Mouse (Mus musculus) MEL (cell line): ENCODE data around the gene Rps16. TPM values are rescaled to one million over a fixed set of nuclear protein-coding genes. Genes with fewer than 3 reads are reported as not detected.

Experiments
- DNase-seq: peaks from one replicate; pipeline ENCODE4 v3.0.0; 2011; ENCODE audit warnings: low read depth, low spot score
- H3K27ac ChIP-seq: 2 replicates; pipeline ENCODE4 v1.5.1; 2012; ENCODE audit warnings: low read depth, mild to moderate bottlenecking, control low read depth, low read length, moderate library complexity; ENCODE audit not compliant: control insufficient read depth
- H3K27me3 ChIP-seq, 2 experiments: fragments of 150-350 bp in 1 of 2; sonication (generic) in 1 of 2; 2 replicates each; pipeline ENCODE4 v1.6.1; 2012; ENCODE audit warnings: low read length in 2 of 2, mild to moderate bottlenecking in 2 of 2, improper control_type of control experiment in 1 of 2, moderate library complexity in 1 of 2; ENCODE audit not compliant: insufficient read depth in 2 of 2, control insufficient read depth in 1 of 2
- H3K36me3 ChIP-seq, 2 experiments: 2 replicates each; pipeline ENCODE4 v1.6.1; 2012 to 2014; ENCODE audit warnings: low read length in 2 of 2, improper control_type of control experiment in 1 of 2, inconsistent platforms in 1 of 2, mild to moderate bottlenecking in 1 of 2; ENCODE audit not compliant: insufficient read depth in 2 of 2, control insufficient read depth in 1 of 2
- H3K4me1 ChIP-seq, 2 experiments: fragments of 150-350 bp in 1 of 2; sonication (generic) in 1 of 2; 2 replicates each; pipeline ENCODE4 v1.6.1; 2012; ENCODE audit warnings: low read length in 2 of 2, improper control_type of control experiment in 1 of 2, mild to moderate bottlenecking in 1 of 2; ENCODE audit not compliant: insufficient read depth in 2 of 2, control insufficient read depth in 1 of 2
- H3K4me3 ChIP-seq, 2 experiments: fragments of 150-350 bp in 1 of 2; sonication (generic) in 1 of 2; 2 replicates each; pipeline ENCODE4 v1.5.1; 2012; ENCODE audit warnings: low read depth in 2 of 2, low read length in 2 of 2, mild to moderate bottlenecking in 2 of 2, moderate library complexity in 2 of 2, control low read depth in 1 of 2, improper control_type of control experiment in 1 of 2; ENCODE audit not compliant: control insufficient read depth in 1 of 2, insufficient read depth in 1 of 2
- H3K79me2 ChIP-seq: 2 replicates; pipeline ENCODE4 v1.6.1; 2012; ENCODE audit warnings: mild to moderate bottlenecking, low read length, moderate library complexity; ENCODE audit not compliant: control insufficient read depth, poor library complexity, insufficient read depth
- H3K9ac ChIP-seq: 2 replicates; pipeline ENCODE4 v1.6.1; 2012; ENCODE audit warnings: low read depth, mild to moderate bottlenecking, control low read depth, low read length, moderate library complexity; ENCODE audit not compliant: control insufficient read depth, poor library complexity, severe bottlenecking
- H3K9me3 ChIP-seq: fragments of 150-350 bp; sonication (generic); replicated peaks from 2 replicates; pipeline ENCODE4 v1.6.1; 2012; ENCODE audit warnings: mild to moderate bottlenecking, low read length, improper control_type of control experiment, moderate library complexity; ENCODE audit not compliant: insufficient read depth
- BHLHE40 ChIP-seq: IDR thresholded peaks from 2 replicates; pipeline ENCODE4 v1.6.1; 2012; ENCODE audit warnings: low read depth, mild to moderate bottlenecking, inconsistent platforms, low read length, improper control_type of control experiment, borderline replicate concordance
- CHD1 ChIP-seq: IDR thresholded peaks from 2 replicates; pipeline ENCODE4 v1.6.1; 2012; ENCODE audit warnings: low read depth, mild to moderate bottlenecking, inconsistent platforms, low read length, improper control_type of control experiment
- CHD2 ChIP-seq: IDR thresholded peaks from 2 replicates; pipeline ENCODE4 v1.6.1; 2011; ENCODE audit warnings: low read length, improper control_type of control experiment
- CTCF ChIP-seq, 3 experiments: IDR thresholded peaks in 2 of 3; conservative IDR thresholded peaks in 1 of 3; 2 replicates each; pipeline ENCODE4 v1.5.1; 2011 to 2012; ENCODE audit warnings: low read length in 3 of 3, low read depth in 2 of 3, mild to moderate bottlenecking in 2 of 3, improper control_type of control experiment in 1 of 3, inconsistent platforms in 1 of 3, mixed read lengths in 1 of 3, moderate library complexity in 1 of 3; ENCODE audit not compliant: control insufficient read depth in 1 of 3, insufficient read depth in 1 of 3, poor library complexity in 1 of 3, severe bottlenecking in 1 of 3
- E2F4 ChIP-seq: IDR thresholded peaks from 2 replicates; pipeline ENCODE4 v1.6.1; 2011; ENCODE audit warnings: low read depth, low read length, improper control_type of control experiment, borderline replicate concordance
- ELF1 ChIP-seq: IDR thresholded peaks from 2 replicates; pipeline ENCODE4 v1.6.1; 2014; ENCODE audit warnings: low read depth, mild to moderate bottlenecking, inconsistent platforms, low read length, improper control_type of control experiment, moderate library complexity
- EP300 ChIP-seq, 2 experiments: IDR thresholded peaks; 2 replicates each; pipeline ENCODE4 v1.6.1; 2011; ENCODE audit warnings: improper control_type of control experiment in 2 of 2, low read length in 2 of 2, low read depth in 1 of 2, mild to moderate bottlenecking in 1 of 2
- ETS1 ChIP-seq: IDR thresholded peaks from 2 replicates; pipeline ENCODE4 v1.6.1; 2012; ENCODE audit warnings: low read depth, mild to moderate bottlenecking, inconsistent platforms, low read length, improper control_type of control experiment, moderate library complexity
- GATA1 ChIP-seq: IDR thresholded peaks from 2 replicates; pipeline ENCODE4 v1.6.1; 2011; ENCODE audit warnings: low read depth, low read length, improper control_type of control experiment
- HCFC1 ChIP-seq: IDR thresholded peaks from 2 replicates; pipeline ENCODE4 v1.6.1; 2012; ENCODE audit warnings: low read depth, mild to moderate bottlenecking, inconsistent platforms, low read length, improper control_type of control experiment, moderate library complexity
- JUND ChIP-seq: IDR thresholded peaks from 2 replicates; pipeline ENCODE4 v1.6.1; 2011; ENCODE audit warnings: low read depth, mild to moderate bottlenecking, improper control_type of control experiment, low read length
- KAT2A ChIP-seq: conservative IDR thresholded peaks from 2 replicates; pipeline ENCODE4 v1.6.1; 2012; ENCODE audit warnings: low read depth, low read length, improper control_type of control experiment, inconsistent platforms
- MAFK ChIP-seq: IDR thresholded peaks from 2 replicates; pipeline ENCODE4 v1.6.1; 2011; ENCODE audit warnings: low read depth, mild to moderate bottlenecking, low read length, improper control_type of control experiment, borderline replicate concordance
- MAX ChIP-seq: IDR thresholded peaks from 2 replicates; pipeline ENCODE4 v1.6.1; 2011; ENCODE audit warnings: low read length, improper control_type of control experiment
- MAZ ChIP-seq: IDR thresholded peaks from 2 replicates; pipeline ENCODE4 v1.6.1; 2012; ENCODE audit warnings: low read depth, mild to moderate bottlenecking, inconsistent platforms, low read length, improper control_type of control experiment
- MEF2A ChIP-seq: IDR thresholded peaks from 2 replicates; pipeline ENCODE4 v1.6.1; 2014; ENCODE audit warnings: low read depth, mild to moderate bottlenecking, inconsistent platforms, low read length, improper control_type of control experiment; ENCODE audit not compliant: poor library complexity, insufficient replicate concordance, severe bottlenecking; ENCODE audit errors: extremely low read depth
- MXI1 ChIP-seq: IDR thresholded peaks from 2 replicates; pipeline ENCODE4 v1.6.1; 2011; ENCODE audit warnings: mild to moderate bottlenecking, low read depth, low read length, improper control_type of control experiment
- MYC ChIP-seq: IDR thresholded peaks from 2 replicates; pipeline ENCODE4 v1.6.1; 2011; ENCODE audit warnings: low read depth, mild to moderate bottlenecking, low read length, improper control_type of control experiment, moderate library complexity
- NELFE ChIP-seq: IDR thresholded peaks from 2 replicates; pipeline ENCODE4 v1.6.1; 2011; ENCODE audit warnings: low read depth, low read length, improper control_type of control experiment
- NRF1 ChIP-seq: IDR thresholded peaks from 2 replicates; pipeline ENCODE4 v1.6.1; 2014; ENCODE audit warnings: low read depth, mild to moderate bottlenecking, inconsistent platforms, low read length, improper control_type of control experiment, moderate library complexity; ENCODE audit not compliant: poor library complexity, insufficient read depth, severe bottlenecking
- POLR2A ChIP-seq, 2 experiments: IDR thresholded peaks; 2 replicates each; pipeline ENCODE4 v1.6.1; 2011 to 2012; ENCODE audit warnings: low read length in 2 of 2, mild to moderate bottlenecking in 2 of 2, control low read depth in 1 of 2, improper control_type of control experiment in 1 of 2, low read depth in 1 of 2, moderate library complexity in 1 of 2; ENCODE audit not compliant: control insufficient read depth in 1 of 2, insufficient read depth in 1 of 2, poor library complexity in 1 of 2
- POLR2AphosphoS2 ChIP-seq: IDR thresholded peaks from 2 replicates; pipeline ENCODE4 v1.6.1; 2011; ENCODE audit warnings: low read length, improper control_type of control experiment
- POLR2AphosphoS5 ChIP-seq: IDR thresholded peaks from 2 replicates; pipeline ENCODE4 v1.6.1; 2012; ENCODE audit warnings: low read depth, borderline replicate concordance, mild to moderate bottlenecking, inconsistent platforms, low read length, moderate library complexity, mixed read lengths
- RAD21 ChIP-seq: IDR thresholded peaks from 2 replicates; pipeline ENCODE4 v1.6.1; 2011; ENCODE audit warnings: mild to moderate bottlenecking, low read depth, low read length, improper control_type of control experiment
- RCOR1 ChIP-seq: IDR thresholded peaks from 2 replicates; pipeline ENCODE4 v1.6.1; 2012; ENCODE audit warnings: low read depth, mild to moderate bottlenecking, inconsistent platforms, low read length, improper control_type of control experiment
- SIN3A ChIP-seq: IDR thresholded peaks from 2 replicates; pipeline ENCODE4 v1.6.1; 2012; ENCODE audit warnings: low read length, improper control_type of control experiment, inconsistent platforms
- SMC3 ChIP-seq: IDR thresholded peaks from 2 replicates; pipeline ENCODE4 v1.6.1; 2011; ENCODE audit warnings: low read depth, low read length, improper control_type of control experiment
- TAL1 ChIP-seq: IDR thresholded peaks from 2 replicates; pipeline ENCODE4 v1.6.1; 2012; ENCODE audit warnings: mild to moderate bottlenecking, inconsistent platforms, low read length, moderate library complexity, mixed read lengths
- TBP ChIP-seq: IDR thresholded peaks from 2 replicates; pipeline ENCODE4 v1.8.0; 2011; ENCODE audit warnings: low read depth, low read length, improper control_type of control experiment
- TCF12 ChIP-seq: IDR thresholded peaks from 2 replicates; pipeline ENCODE4 v1.6.1; 2014; ENCODE audit warnings: low read depth, mild to moderate bottlenecking, inconsistent platforms, low read length, improper control_type of control experiment, moderate library complexity
- UBTF ChIP-seq: IDR thresholded peaks from 2 replicates; pipeline ENCODE4 v1.6.1; 2012; ENCODE audit warnings: low read depth, mild to moderate bottlenecking, inconsistent platforms, low read length, improper control_type of control experiment, moderate library complexity, borderline replicate concordance; ENCODE audit not compliant: insufficient read depth
- USF1 ChIP-seq: IDR thresholded peaks from 2 replicates; pipeline ENCODE4 v1.6.1; 2014; ENCODE audit warnings: low read depth, mild to moderate bottlenecking, inconsistent platforms, low read length, improper control_type of control experiment, moderate library complexity
- USF2 ChIP-seq, 2 experiments: IDR thresholded peaks; 2 replicates each; pipeline ENCODE4 v1.6.1; 2011 to 2012; ENCODE audit warnings: improper control_type of control experiment in 2 of 2, low read length in 2 of 2, borderline replicate concordance in 1 of 2, inconsistent platforms in 1 of 2, low read depth in 1 of 2, mild to moderate bottlenecking in 1 of 2; ENCODE audit not compliant: insufficient read depth in 1 of 2
- ZC3H11A ChIP-seq: IDR thresholded peaks from 2 replicates; pipeline ENCODE4 v1.6.1; 2012; ENCODE audit warnings: low read depth, mild to moderate bottlenecking, inconsistent platforms, low read length, improper control_type of control experiment
- ZKSCAN1 ChIP-seq: IDR thresholded peaks from 2 replicates; pipeline ENCODE4 v1.6.1; 2012; ENCODE audit warnings: low read depth, mild to moderate bottlenecking, inconsistent platforms, low read length, improper control_type of control experiment, moderate library complexity
- ZMIZ1 ChIP-seq: IDR thresholded peaks from 2 replicates; pipeline ENCODE4 v1.6.1; 2012; ENCODE audit warnings: low read depth, mild to moderate bottlenecking, inconsistent platforms, low read length, improper control_type of control experiment, moderate library complexity
- ZNF384 ChIP-seq: IDR thresholded peaks from 2 replicates; pipeline ENCODE4 v1.6.1; 2012; ENCODE audit warnings: low read depth, mild to moderate bottlenecking, inconsistent platforms, low read length, improper control_type of control experiment
- polyA plus RNA-seq, 2 experiments: library from polyadenylated mRNA; stranded (reverse) in 1 of 2; unstranded in 1 of 2; fragments of >175 nt in 1 of 2; fragments of >200 nt in 1 of 2; gene quantifications; 2 replicates each; pipeline versions ENCODE4 v1.2.1 to v1.2.4; 2012; ENCODE audit warnings: low replicate concordance in 2 of 2, low read depth in 1 of 2; ENCODE audit not compliant: insufficient read length in 2 of 2, insufficient read depth in 1 of 2, missing spikeins in 1 of 2
- total RNA-seq: library from RNA; depleted of rRNA; stranded (reverse); fragments of 300-350 nt; gene quantifications from 2 replicates; pipeline ENCODE4 v1.2.3, GENCODE M21; 2012

The Rps16 gene
- total and polyA plus RNA-seq, 3 experiments = 1,661 to 2,343 (median 1,740) TPM

DNA sequence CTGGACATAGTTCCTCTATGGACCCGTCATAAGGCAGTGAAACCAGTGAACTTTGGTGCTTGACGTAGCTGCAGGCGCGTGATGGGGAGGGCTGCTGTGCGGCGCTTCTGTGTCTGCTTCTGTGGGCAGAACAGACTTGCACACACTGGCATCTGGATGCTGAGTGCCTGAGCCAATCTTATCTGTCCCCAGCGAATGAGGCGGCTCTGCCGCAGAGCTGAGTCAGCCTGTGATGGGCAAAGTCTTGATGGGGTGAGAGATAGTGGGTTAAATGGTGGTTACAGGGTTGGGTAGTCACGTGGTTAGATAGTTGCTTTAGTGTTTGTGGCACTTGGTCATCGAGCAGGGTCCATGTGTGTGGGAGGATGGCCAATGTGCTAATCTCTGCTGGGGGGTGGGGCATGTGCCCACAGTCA, 32.5 kb downstream of the Rps16 start:
- Histone ChIP-seq H3K9me3 (no peaks in the 10 kb centered on the region), H3K4me3 (peak overlapping the region; percentile 57 to 85; a peak in 2 of 4 replicates), H3K9ac (peak overlapping the region; percentile 74), H3K27me3 (no peaks in the 10 kb centered on the region), H3K27ac (peak overlapping the region; percentile 95), H3K36me3 (peaks cover 0 to 16% of the 10 kb centered on the region in 2 experiments; a peak in 2 of 4 replicates), H3K4me1 (peaks cover 6 to 27% of the 10 kb centered on the region in 2 experiments), H3K79me2 (peaks cover 3% of the 10 kb centered on the region)
- DNase-seq = peak; percentile 82
- TF ChIP-seq POLR2AphosphoS5 = no peak
- TF ChIP-seq MAZ = no peak
- no peak for TF ChIP-seq UBTF
- TF ChIP-seq SMC3 = peak; percentile 15; the same call in 1 of the 2 replicates
- TF ChIP-seq MXI1 = peak; percentile 67; the same call in 1 of the 2 replicates
- TF ChIP-seq EP300 (IDR thresholded peaks at IDR 0.05; ENCODE audit: low read depth in 1 of 2, low read length in 2 of 2) = peak; percentile 58 to 79
- TF ChIP-seq NRF1 = no peak
- peak; percentile 89 for TF ChIP-seq USF1
- no peak for TF ChIP-seq RAD21
- no peak for TF ChIP-seq CTCF (IDR thresholded peaks at IDR 0.05 in 2 of 3, conservative IDR thresholded peaks at IDR 0.05 in 1 of 3; ENCODE audit: control insufficient read depth in 1 of 3, insufficient read depth in 1 of 3, low read depth in 2 of 3, low read length in 3 of 3, poor library complexity in 1 of 3, severe bottlenecking in 1 of 3)
- TF ChIP-seq NELFE = no peak
- TF ChIP-seq USF2 (IDR thresholded peaks at IDR 0.05; ENCODE audit: borderline replicate concordance in 1 of 2, insufficient read depth in 1 of 2, low read depth in 1 of 2, low read length in 2 of 2) = peak in 1 of 2 experiments; percentile 53; a peak in 1 of 4 replicates
- TF ChIP-seq E2F4 = no peak
- TF ChIP-seq HCFC1 = no peak; the same call in 1 of the 2 replicates
- peak; percentile 90 for TF ChIP-seq ETS1
- TF ChIP-seq RCOR1 = peak; percentile 76
- TF ChIP-seq GATA1 = peak; percentile 90
- no peak for TF ChIP-seq MYC
- TF ChIP-seq ZC3H11A = no peak
- 0 out of 2 replicates have a peak, but pooled peaks have one; percentile 13 for TF ChIP-seq POLR2AphosphoS2
- no peak for TF ChIP-seq ELF1
- no peak for TF ChIP-seq KAT2A
- TF ChIP-seq ZNF384 = no peak
- TF ChIP-seq TCF12 = peak; percentile 68
- TF ChIP-seq ZMIZ1 = peak; percentile 40; the same call in 1 of the 2 replicates
- peak; percentile 54; the same call in 1 of the 2 replicates for TF ChIP-seq SIN3A
- peak; percentile 65 for TF ChIP-seq TAL1
- no peak for TF ChIP-seq CHD2
- peak; percentile 29; the same call in 1 of the 2 replicates for TF ChIP-seq MEF2A
- TF ChIP-seq BHLHE40 = peak; percentile 86; the same call in 1 of the 2 replicates
- TF ChIP-seq JUND = 0 out of 2 replicates have a peak, but pooled peaks have one; percentile 20
- TF ChIP-seq MAX = peak; percentile 90
- no peak; a peak in 1 of 4 replicates for TF ChIP-seq POLR2A (IDR thresholded peaks at IDR 0.05; ENCODE audit: control insufficient read depth in 1 of 2, insufficient read depth in 1 of 2, low read depth in 1 of 2, low read length in 2 of 2, poor library complexity in 1 of 2)
- TF ChIP-seq CHD1 = no peak
- no peak for TF ChIP-seq TBP
- TF ChIP-seq ZKSCAN1 = no peak
- peak; percentile 74; the same call in 1 of the 2 replicates for TF ChIP-seq MAFK
